Mouse (Mus musculus): ENCODE data around the gene Zfp335. TPM values are rescaled to one million over a fixed set of nuclear protein-coding genes. Genes with fewer than 3 reads are reported as not detected.
"Not testable (repeated sequence)": the region's sequence is repeated elsewhere in the genome, so short reads cannot be mapped to it uniquely, and the experiment has no call there.

Zfp335 gene
- polyA plus RNA-seq, 2 experiments from 2014 or later: 5.6 to 8.2 TPM

DNA sequence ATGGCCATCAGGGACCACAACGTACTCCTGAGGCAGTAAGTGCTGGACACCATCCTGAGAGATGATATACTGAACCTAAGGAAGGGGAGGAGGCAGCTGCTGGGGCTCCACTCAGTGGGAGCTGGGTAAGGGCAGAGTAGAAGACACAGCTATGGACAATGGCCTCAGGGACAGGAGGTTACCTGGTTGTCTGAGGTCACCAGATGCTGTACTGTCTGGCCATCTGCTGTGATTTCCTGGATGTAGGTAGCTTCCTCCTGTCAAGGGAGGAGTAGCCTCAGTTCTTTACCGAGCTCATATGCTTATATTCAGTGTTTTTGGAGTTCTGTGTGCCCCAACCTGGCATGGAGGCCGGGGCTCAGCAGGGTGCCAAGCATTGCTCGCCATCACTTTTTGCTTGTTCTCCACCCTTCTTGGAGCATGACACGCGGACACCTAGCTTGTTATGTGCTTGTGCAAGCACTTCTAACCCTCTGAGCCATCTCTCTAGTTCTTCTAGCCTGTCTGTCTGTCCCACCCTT, 18.8 kb downstream of the Zfp335 start:
- no peak for ATAC-seq

GRCm38 (mm10) chr2:164891908-164892695, 19.5 kb downstream of the Zfp335 start:
- ATAC-seq: no peak

DNA sequence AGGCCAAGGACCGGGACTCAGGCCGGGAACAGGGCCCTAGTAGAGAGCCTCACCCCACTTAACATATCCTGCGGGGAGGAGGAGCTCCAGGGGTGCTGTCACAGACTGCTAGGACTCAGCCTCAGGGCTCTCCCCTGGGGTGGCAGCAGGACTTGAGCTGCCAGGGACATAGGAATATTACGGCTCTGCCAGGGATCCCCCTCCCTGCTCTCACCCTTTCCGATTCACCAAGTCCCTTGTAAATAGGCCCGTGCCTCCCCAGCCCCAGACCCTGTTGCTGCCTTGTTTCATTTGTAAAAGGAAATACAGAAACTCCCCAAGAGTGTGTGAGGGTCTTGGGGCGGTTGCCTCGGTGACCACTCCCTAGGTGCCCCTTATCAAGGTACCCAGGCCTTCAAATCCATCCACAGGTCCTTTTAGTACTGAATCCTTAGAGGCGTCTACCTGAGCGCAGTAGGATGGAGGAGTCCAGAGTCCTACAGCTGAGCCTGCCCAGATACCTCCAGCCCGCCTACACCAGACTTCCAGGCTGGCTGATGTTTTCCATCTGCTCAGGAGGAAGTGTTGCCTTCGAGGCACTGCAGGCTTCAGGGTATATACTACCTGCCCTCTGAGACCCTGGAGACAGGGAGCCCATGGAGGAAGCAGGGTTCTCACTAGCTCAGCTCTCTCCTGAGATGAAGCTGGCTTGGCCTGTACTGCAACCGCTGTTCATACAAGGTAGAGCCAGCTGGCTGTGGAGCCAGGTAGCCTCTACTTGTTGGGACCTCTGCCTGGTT, 20.3 kb downstream of the Zfp335 start:
- ATAC-seq: no peak

DNA sequence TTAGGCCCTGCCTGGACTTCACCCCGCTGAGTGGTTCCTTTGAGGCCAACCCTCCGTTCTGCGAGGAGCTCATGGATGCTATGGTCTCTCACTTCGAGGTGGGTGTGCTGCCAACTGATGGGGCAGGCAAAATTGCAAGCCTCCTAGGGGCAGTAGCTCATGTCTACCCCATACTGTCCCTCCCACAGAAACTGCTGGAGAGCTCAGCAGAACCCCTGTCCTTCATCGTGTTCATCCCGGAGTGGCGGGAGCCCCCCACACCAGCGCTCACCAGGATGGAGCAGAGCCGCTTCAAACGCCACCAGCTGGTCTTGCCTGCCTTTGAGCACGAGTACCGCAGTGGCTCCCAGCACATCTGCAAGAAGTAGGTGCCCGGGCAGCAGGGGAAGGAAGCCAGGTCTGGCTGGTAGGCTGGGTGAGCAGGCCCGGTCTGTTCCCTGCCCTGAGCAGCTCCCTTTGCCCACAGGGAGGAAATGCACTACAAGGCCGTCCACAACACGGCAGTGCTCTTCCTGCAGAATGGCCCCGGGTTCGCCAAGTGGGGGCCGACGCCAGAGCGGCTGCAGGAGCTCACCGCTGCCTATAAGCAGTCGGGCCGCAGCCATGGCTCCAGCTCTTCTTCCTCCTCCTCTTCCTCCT, 21.0 kb downstream of the Zfp335 start:
- no peak for ATAC-seq

DNA sequence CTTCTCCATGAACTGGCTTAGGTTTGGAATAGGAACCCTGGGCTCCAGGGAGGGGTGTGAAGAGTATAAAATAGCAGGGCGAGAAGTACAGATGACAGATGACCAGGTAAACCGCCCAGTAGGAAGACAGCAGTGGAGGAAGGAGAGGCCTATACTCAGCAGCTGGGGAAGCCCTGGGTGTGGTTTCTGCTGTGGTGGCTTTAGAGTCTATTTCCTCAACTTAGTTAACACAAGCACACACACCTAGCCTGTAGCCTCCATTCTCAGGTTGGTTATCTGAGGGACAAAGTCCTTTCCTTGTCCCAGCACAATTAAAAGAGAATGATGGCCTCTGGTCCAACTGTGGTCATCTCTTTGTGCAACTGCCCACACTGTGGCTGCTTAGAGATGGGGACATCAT, 21.6 kb downstream of the Zfp335 start:
- ATAC-seq: no peak

DNA sequence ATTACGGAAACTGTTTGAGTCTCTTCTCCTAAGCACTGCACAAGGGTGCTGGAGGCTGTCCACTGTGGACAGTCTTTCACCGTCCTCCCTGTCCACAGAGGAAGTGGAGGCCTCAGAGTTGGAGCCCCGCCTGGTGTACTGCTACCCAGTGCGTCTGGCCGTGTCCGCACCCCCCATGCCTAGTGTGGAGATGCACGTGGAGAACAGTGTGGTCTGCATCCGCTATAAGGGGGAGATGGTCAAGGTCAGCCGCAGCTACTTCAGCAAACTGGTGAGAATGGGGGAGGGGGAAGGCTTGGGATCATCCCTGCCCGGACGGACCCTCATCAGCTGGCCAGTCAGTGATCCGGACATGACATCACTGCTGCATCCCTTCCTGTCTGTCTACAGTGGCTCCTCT, 22.6 kb downstream of the Zfp335 start:
- ATAC-seq: no peak

GRCm38 (mm10) chr2:164886617-164887016, 24.9 kb downstream of the Zfp335 start:
- ATAC-seq: no peak

DNA sequence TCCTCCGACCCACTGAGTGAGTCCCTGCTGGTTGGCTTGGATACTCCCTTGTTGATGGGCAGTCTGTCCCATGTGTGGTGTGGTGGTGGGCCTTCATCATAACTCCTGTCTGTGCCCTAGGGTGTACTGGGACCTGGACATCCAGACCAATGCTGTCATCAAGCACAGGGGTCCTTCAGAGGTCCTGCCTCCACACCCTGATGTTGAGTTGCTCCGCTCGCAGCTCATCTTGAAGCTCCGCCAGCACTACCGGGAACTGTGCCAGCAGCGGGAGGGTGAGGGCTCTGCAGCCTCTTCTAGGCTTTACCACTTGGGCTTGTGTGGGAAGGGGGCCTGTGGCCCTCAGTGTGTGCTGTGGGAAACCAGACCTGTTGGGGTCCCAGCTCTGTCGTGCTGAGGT, 25.8 kb downstream of the Zfp335 start:
- ATAC-seq: no peak

DNA sequence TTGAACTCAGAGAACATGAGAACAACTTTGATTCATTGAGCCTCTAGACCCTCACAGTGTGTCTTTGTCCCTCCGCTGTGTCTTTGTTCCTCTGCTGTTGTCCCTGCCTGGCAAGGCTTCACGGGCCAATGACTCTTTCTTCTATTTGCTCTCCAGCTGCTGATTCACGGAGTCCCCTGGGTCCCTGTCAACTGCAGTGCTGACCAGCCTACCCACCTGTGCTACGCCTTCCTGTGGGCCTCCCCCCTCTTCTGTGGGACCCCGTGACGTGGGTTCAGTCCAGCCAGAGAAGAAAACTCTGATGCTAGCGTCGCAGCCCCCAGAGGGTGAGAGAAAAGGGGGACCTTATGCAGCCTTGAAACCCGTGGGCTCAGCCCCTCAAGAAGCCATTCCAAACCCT, 28.9 kb downstream of the Zfp335 start:
- ATAC-seq: no peak

DNA sequence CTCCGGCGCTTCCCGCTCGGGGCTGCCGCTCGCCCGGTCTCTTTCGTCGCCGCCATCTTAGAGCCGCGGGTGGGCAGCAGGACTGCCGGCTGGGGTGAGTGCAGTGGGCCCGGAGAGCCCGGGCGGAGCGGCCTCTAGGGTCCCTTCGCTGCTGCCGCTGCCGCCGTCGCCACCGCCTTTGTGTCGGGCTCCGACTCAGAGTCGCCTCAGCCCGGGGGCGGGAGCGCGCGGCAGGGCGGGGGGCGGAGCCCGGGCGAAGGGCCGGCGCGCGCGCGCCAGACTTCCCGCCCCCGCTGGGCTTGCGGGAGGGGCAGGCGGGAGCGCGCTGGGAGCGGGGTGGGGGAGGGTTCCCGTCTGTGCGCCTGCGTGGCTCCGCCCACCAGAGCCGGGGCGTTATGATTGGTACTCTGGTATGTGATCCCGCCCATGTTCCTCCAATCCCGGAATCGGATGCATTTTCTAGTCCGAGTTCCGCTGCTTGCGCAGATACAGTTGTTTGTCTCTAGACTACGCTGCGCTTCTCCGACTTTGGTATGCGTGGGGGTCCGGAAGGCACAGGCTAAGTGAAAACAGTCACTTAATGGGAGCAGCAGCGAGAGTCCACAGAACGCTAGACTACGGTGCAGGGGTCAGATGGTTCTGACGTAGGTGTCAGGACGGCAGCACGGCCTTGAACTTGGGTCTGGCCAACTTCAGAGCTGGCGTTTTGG, 31.8 kb downstream of the Zfp335 start:
- ATAC-seq: peak; percentile 92

DNA sequence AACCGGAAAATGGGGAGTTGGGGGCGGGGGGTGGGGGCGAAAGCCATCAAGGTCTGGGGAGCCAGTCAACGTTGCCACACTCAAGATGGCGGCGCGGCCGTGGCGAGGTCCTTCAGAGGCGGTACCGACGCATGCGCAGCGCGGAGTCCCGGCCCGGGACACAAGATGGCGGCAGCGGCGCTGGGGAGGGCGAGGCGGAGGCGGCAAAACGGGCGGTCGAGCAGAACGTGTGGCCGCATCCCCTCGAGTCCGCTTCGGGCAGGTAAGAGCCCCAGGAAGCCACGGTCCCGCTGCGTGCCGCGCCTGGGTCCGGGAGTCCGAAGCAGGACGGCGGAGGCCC, 32.4 kb downstream of the Zfp335 start, which contains the start of gene Pcif1:
Pcif1 (plus strand) TSS at position 77 of the 340 bp plus-strand sequence.
- peak; percentile 63 for ATAC-seq

- peak; percentile 5 for ATAC-seq
Measured at GRCm38 (mm10) chr2:164878509-164879227, 32.9 kb downstream of the Zfp335 start.

GRCm38 (mm10) chr2:164877376-164878215, 34.0 kb downstream of the Zfp335 start:
- ATAC-seq: not testable (repeated sequence)

DNA sequence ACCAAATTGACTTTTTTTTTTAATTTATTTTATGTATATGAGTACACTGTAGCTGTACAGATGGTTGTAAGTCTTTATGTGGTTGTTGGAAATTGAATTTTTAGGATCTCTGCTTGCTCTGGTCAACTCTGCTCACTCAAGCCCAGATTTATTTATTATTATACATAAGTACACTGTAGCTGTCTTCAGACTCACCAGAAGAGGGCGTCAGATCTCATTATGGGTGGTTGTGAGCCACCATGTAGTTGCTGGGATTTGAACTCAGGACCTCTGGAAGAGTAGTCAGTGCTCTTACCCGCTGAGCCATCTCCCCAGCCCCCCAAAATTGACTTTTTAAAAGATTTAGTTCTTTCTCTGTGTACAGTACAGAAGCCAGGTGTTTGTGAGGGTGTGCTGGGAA, 35.9 kb downstream of the Zfp335 start:
- ATAC-seq: not testable (repeated sequence)

DNA sequence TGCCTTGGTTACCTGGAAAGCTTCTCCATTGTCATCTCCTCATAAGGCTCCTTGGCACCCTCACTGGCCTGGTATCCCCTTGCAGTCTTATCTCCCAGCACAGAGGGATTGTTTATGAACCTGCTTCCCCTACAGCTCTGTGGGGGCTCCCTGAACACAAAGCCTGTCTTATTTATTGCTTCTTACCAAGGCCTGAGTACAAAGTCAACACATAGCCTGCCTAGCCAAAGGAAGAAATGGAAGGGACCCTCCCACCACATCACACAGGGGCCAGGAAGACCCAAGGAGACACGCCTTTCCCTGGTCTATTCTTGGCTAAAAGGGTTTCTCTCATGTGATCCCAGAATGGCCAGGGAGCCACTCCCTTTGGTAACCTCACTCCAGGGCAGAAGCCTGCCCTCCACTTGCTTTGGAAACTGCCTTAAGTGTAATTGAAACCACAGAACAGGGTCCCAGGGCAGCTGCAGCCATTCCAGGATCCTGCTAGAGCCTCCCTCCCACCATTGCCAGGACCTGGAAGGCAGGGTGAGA, 37.3 kb downstream of the Zfp335 start:
- no peak for ATAC-seq

DNA sequence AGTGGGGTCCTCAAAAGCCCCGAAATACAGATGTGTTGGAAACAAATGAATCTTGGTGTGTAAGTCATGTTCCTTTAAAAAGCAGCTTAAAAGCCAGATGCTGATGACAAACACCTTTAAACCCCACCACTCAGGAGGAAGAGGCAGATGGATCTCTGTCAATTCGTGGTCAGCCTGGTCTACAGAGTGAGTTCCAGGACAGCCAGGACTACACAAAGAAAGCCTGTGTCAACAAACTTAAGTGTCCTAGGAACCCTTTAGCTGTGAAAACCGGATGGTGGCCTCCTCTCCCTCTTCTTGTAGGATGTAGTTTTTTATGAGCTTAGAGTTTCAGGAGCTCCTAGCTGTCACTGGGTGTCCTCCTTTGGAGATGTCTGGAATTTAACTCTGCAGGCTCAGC, 37.9 kb downstream of the Zfp335 start:
- no peak for ATAC-seq

- no peak for ATAC-seq
Measured at GRCm38 (mm10) chr2:164871602-164872303, 39.8 kb downstream of the Zfp335 start.

DNA sequence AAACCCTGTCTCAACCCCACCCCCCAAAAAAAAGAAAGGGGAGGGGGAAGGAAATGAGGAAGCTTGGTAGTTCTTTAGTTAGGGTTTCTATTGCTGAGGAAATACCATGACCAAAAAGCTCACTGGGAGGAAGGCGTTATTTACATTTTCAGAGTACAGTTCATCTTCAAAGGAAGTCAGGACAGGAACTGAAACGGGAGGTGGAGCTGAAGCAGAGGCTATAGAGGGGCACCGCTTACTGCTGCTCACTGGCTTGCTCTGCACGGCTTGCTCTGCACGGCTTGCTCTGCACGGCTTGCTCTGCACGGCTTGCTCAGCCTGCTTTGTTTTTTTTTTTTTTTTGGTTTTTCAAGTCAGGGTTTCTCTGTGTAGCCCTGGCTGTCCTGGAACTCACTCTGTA, 43.1 kb downstream of the Zfp335 start:
- ATAC-seq: peak; percentile 77

GRCm38 (mm10) chr2:164867566-164867965, 44.0 kb downstream of the Zfp335 start:
- ATAC-seq: no peak
